Mouse (Mus musculus): ENCODE measurements around the gene D230025D16Rik. TPM values are rescaled to one million over a fixed set of nuclear protein-coding genes. Genes with fewer than 3 reads are reported as not detected.
"Not testable (repeated sequence)": the region's sequence is repeated elsewhere in the genome, so short reads cannot be mapped to it uniquely, and the experiment has no call there.

The D230025D16Rik gene
- polyA plus RNA-seq (2015; fragmentation: Nextera tagmentation; extraction: Ambion mirVana), result 23.8 and 25.2 TPM in 2 replicates

DNA sequence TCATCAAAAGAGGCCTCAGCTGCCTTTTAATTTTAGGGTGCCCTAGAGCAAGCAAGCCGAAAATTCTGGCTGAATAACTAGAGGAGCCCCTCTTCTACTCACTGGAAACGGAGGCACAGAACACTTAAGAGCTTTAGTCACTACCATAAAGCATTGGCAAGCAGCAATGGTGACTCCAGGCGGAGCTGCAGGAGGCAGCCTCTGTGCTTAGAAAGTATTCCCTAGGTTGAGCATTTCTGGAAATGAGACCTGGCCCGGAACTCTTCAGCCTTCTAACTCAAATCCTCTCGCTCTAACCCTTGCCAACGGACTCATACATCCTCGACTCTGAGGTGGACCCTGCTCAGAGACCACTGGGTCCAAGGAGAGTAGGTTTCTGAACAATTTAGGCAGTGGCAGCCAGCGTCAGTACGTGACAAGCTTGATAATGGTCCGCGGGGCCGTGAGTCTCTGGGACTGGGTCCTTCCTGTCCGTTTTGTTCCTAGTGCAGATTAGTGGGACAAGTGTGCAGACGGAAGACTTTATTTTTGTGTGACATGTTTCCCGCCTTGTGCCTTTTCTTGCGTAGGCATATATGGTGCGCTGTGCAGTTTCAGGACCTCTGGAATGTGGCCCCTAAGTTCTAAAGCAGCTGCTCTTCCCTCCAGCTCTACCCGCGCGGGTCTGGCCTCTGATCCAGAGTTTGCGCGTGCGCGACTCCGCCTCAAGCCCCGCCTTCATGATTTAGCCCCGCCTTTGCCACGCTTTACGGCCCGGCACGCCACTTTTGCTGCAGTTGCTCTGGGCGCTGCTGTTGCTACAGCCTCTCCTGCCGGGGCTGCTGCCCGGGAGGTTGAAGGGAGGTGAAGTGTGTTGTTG is at the start of gene D230025D16Rik:
D230025D16Rik (plus strand) TSS at position 733 of the 859 bp plus-strand sequence.
- H3K36me3 ChIP-seq, result no peaks in the 10 kb centered on the region
- H3K9ac ChIP-seq, result peak within 1 kb of the TSS; percentile 89
- WGBS, result 2% methylated on average over 34 of the region's 34 CpGs
- peak; percentile 96 for ATAC-seq (replicated peaks; ENCODE audit: low FRiP score)
- peak within 1 kb of the TSS; percentile 79 for H3K4me2 ChIP-seq
- peaks cover 16% of the 10 kb centered on the region for H3K4me1 ChIP-seq
- peak within 1 kb of the TSS; percentile 83 for H3K4me3 ChIP-seq (replicated peaks)
- no peaks in the 10 kb centered on the region for H3K9me3 ChIP-seq (replicated peaks)
- H3K27me3 ChIP-seq, result no peaks in the 10 kb centered on the region
- H3K27ac ChIP-seq, result peak within 1 kb of the TSS; percentile 90

DNA sequence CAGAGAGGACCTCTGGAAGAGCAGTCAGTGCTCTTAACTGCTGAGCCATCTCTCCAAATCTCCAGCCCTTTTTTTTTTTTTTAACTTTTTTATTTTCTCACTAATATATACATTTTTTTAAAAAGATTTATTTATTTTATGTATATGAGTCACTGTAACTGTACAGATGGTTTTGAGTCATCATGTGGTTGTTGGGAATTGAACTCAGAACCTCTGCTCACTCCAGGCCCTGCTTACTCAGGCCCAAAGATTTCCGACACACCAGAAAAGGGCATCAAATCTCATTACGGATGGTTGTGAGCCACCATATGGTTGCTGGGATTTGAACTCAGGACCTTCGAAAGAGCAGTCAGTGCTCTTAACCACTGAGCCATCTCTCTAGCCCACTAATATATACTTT is 49.7 kb upstream of the D230025D16Rik start:
- Histone ChIP-seq H3K4me1 (peaks cover 19% of the 10 kb centered on the region), H3K36me3 (peaks cover 36% of the 10 kb centered on the region)
- not testable (repeated sequence) for ATAC-seq (replicated peaks; ENCODE audit: low FRiP score); H3K9ac ChIP-seq; H3K4me3 ChIP-seq (replicated peaks); H3K9me3 ChIP-seq (replicated peaks); H3K4me2 ChIP-seq; H3K27me3 ChIP-seq; H3K27ac ChIP-seq
- WGBS, result 95% methylated on average over 3 of the region's 3 CpGs

DNA sequence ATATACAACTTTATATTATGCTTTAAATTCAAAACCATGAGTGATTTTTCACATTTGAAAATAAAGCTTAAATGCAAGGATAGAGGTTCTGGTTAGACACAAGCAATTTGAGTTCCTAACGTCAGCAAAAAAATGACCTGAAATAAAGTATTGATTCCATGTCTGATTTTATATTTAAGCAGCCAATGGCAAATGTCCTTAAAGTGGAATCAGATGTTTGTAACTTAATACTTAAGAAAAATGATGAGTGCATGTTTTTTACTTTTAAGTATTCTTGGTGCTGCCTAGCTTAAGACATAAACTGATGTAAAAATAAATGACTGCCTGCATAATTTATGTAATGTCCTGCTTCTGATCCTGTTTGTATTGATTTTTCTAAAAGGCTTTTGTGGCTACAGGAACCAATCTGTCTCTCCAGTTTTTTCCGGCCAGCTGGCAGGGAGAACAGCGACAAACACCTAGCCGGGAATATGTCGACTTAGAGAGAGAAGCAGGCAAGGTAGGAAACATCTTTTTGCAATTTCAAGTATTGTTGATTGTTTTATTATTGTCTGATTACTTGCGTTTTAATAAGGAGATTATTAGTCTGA is 46.6 kb upstream of the D230025D16Rik start:
- H3K27ac ChIP-seq, result no peak overlapping the region
- no peak overlapping the region for H3K4me2 ChIP-seq
- H3K9ac ChIP-seq, result no peak overlapping the region
- no peak overlapping the region for H3K4me3 ChIP-seq (replicated peaks)
- ATAC-seq (replicated peaks; ENCODE audit: low FRiP score), result no peak
- peaks cover 60% of the 10 kb centered on the region for H3K36me3 ChIP-seq
- no peaks in the 10 kb centered on the region for H3K27me3 ChIP-seq
- H3K4me1 ChIP-seq, result peaks cover 8% of the 10 kb centered on the region; the same call in 1 of the 2 replicates
- WGBS, result 84% methylated on average over 6 of the region's 6 CpGs
- H3K9me3 ChIP-seq (replicated peaks), result no peaks in the 10 kb centered on the region

DNA sequence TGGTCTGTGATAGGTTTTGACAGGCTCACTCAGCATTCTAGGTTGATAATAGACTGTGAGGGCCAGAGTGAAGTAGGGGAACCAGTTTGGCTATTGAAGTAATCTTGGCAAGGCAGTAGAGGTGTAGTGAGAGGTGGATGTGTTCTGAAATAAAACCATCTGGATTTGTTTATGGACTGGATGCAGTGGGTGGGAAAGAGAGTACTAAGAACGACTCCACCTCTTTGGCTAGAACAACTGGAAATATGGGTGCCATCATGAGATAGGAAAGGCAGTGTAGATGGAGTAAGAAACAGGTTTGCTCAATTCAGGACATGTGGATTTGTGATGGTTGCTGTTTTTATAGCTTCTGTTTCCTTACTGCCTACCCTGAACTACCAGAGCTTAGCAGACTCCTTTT is 42.7 kb upstream of the D230025D16Rik start:
- 72% methylated on average over 1 of the region's 1 CpGs for WGBS
- Histone ChIP-seq H3K9me3 (replicated peaks) (no peaks in the 10 kb centered on the region), H3K27me3 (no peaks in the 10 kb centered on the region), H3K4me1 (0 out of 2 replicates have a peak, but pooled peaks cover 2% of the 10 kb centered on the region), H3K36me3 (peaks cover 58% of the 10 kb centered on the region), H3K9ac (no peak overlapping the region), H3K4me2 (no peak overlapping the region), H3K27ac (no peak overlapping the region), H3K4me3 (replicated peaks) (no peak overlapping the region)
- no peak for ATAC-seq (replicated peaks; ENCODE audit: low FRiP score)

DNA sequence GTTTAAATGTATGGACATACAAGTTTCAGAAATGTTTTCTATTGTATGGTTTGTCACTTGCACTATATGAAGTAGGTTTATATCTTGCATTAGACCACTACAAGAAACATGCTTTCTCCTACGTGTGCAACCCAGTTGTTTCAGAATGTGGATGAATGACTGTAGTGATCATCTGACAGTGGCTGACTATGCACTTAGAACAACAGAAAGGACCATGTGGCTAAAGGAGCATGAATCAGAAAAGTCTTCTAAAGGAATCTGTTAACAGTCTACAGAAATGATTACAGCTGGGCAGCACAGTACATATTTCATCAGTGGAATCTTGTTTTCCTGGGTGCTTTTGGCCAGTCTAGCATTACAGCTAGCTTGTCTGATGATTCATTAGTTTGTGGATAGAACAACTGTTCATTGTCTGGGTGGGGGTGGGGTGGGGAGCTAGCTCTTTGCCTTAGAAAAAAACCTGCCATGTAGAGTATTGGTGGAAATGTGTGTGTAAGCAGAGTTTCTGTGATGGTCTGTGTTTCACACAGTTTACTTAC is 38.4 kb upstream of the D230025D16Rik start:
- Histone ChIP-seq H3K9ac (no peak overlapping the region), H3K27ac (no peak overlapping the region), H3K36me3 (peaks cover 42% of the 10 kb centered on the region), H3K4me2 (no peak overlapping the region), H3K4me1 (no peaks in the 10 kb centered on the region), H3K27me3 (no peaks in the 10 kb centered on the region), H3K9me3 (replicated peaks) (no peaks in the 10 kb centered on the region), H3K4me3 (replicated peaks) (no peak overlapping the region)
- ATAC-seq (replicated peaks; ENCODE audit: low FRiP score), result no peak
- 54% methylated on average over 1 of the region's 1 CpGs for WGBS

DNA sequence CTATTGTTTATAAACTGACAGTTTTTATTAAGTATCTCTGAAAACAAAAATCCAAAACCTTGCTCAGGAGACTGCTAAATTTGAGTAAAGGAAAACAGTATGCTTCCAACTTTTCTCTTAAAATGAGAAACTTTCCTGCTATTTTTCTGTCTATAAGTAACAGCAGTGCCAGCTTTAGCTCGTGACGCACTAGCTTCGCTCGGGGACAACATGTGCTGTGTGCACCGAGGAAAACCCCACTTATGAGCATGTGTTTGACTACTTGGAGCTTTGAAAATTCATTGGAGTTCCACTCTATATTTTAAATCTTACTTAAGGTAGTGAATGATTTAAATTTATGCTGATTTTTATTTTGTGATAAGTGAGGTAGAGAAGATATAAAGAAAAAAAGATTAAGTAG is 32.8 kb upstream of the D230025D16Rik start:
- Histone ChIP-seq H3K27ac (no peak overlapping the region), H3K9ac (no peak overlapping the region), H3K4me3 (replicated peaks) (no peak overlapping the region), H3K9me3 (replicated peaks) (no peaks in the 10 kb centered on the region), H3K27me3 (no peaks in the 10 kb centered on the region), H3K4me2 (no peak overlapping the region), H3K4me1 (no peaks in the 10 kb centered on the region), H3K36me3 (peaks cover 59% of the 10 kb centered on the region)
- 94% methylated on average over 5 of the region's 5 CpGs for WGBS
- no peak for ATAC-seq (replicated peaks; ENCODE audit: low FRiP score)

DNA sequence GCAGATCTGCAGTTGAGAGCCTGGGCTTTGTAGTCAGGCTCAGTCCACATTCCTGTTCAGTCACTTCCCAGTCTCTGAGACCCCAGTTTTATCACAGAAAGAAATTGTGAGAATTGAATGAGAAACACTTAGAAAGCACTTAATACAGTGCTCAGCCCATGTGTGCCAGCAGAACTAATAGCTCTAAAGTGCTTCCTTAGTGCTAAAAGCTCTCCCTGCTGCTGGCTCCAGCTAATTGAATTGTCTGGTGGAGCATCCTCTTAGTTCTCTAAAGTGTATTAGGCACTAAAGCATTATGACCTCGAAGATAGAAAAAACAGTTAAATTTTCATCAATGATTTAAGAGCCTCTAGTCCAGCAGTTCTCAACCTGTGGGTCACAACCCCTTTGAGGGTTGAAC is 19.2 kb upstream of the D230025D16Rik start:
- ATAC-seq (replicated peaks; ENCODE audit: low FRiP score), result no peak
- 75% methylated on average over 1 of the region's 1 CpGs for WGBS

DNA sequence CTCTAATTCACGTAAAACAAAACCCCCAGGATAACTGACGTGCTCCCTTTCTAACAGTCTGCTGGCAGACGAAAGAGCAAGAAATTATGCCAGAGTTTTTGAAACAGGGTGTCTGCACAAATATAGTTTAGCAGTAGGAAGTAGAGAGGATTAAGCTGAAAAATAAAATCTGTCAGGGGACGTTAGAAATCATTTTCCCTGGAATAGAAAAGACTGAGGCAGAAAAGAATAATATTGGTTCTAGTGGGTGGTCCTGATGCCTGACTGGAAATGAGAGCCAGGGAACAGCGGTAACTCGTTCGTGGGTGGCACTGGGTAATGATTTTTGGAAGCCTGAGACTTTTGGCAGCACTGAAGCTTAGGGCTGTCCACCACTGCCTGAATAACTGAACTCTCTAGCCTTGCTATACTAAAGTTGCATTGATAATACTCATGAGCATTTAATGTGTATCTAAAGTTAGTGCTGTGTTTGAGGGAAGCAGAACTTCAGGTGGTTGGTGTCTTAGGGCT is 18.1 kb upstream of the D230025D16Rik start:
- WGBS, result 59% methylated on average over 7 of the region's 7 CpGs
- Histone ChIP-seq H3K4me3 (replicated peaks) (no peak overlapping the region), H3K27ac (no peak overlapping the region), H3K9ac (no peak overlapping the region), H3K9me3 (replicated peaks) (no peaks in the 10 kb centered on the region), H3K4me1 (no peaks in the 10 kb centered on the region), H3K36me3 (peaks cover 51% of the 10 kb centered on the region), H3K4me2 (no peak overlapping the region), H3K27me3 (no peaks in the 10 kb centered on the region)
- ATAC-seq (replicated peaks; ENCODE audit: low FRiP score), result no peak

More for the DNA sequence above, 19.2 kb upstream of the D230025D16Rik start:
- Histone ChIP-seq H3K9me3 (replicated peaks) (no peaks in the 10 kb centered on the region), H3K4me1 (no peaks in the 10 kb centered on the region), H3K36me3 (peaks cover 52% of the 10 kb centered on the region), H3K27ac (no peak overlapping the region), H3K4me2 (no peak overlapping the region), H3K9ac (no peak overlapping the region), H3K4me3 (replicated peaks) (no peak overlapping the region), H3K27me3 (no peaks in the 10 kb centered on the region)

DNA sequence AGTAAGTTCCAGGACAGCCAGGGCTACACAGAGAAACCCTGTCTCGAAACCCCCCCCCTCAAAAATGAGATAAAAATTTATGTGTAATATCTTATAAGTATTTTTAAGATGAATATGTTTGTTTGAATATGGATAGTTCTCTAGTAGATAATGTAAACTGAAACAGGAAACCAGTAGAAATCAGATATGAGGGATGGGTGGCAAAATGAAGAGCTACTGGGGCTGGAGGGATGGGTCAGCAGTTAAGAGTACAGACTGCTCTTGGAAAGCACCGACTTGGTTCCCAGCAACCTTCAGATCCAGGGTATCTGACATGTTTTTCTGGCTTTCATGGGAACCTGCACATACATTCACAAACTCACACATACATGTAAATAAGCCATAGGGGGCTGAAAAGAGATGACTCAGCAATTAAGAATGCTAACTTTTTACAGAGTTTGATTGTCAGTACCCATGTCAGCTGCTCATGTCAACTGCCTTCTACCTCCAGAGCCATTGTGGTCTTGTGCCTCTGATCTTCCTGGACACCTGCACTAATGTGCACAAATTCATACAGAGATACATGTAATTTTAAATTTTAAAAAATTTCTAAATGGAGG is 17.2 kb upstream of the D230025D16Rik start:
- no peak overlapping the region for H3K4me2 ChIP-seq
- H3K27me3 ChIP-seq, result no peaks in the 10 kb centered on the region
- no peaks in the 10 kb centered on the region for H3K9me3 ChIP-seq (replicated peaks)
- 95% methylated on average over 2 of the region's 2 CpGs for whole genome bisulfite sequencing
- H3K4me3 ChIP-seq (replicated peaks), result no peak overlapping the region
- peaks cover 47% of the 10 kb centered on the region for H3K36me3 ChIP-seq
- no peak overlapping the region for H3K27ac ChIP-seq
- no peaks in the 10 kb centered on the region for H3K4me1 ChIP-seq
- no peak for ATAC-seq (replicated peaks; ENCODE audit: low FRiP score)
- H3K9ac ChIP-seq, result no peak overlapping the region

DNA sequence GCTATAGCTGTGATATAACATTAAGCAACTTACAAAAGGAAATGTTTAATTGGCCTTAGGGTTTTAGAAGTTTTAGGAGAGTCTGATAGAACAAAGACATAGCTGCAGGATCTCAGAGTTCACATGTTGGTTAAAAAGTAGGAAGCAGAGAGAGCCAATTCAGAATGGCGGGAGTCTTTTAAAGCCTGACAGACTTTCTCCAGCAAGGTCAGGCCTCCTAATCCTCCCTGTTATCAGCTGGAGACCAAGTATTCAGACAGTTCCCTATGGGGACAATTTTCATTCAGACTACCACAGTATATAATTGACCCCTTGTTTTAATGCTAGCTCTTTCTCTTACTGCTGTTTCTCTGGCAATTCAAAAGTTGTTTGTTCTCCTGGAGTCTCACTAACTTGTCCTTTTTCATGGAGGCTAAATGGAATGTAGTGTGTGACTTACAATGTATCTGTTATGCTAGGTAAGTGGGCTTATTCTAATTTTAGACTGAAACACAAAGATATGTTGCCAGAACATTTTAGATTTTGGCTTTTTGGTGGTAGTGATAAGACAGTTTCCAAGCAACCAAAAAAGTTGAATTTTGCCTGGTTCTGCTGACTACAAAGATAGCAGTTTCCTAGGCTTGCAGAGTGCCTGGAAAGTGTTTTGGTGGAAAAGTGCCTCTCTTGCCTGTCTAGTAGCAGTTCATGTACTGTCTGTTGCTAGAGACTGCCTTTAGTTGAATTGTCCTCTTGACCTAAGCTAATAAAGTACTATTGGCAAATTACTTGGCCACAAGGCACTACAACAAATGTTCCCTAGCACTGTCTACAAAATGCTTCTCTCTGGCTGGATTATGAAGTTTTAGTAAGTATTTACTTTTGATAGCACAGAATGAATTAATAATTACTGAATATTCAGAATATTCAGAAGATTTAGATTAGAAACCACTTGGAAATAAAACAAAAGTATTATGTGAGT is 15.5 kb upstream of the D230025D16Rik start:
- no peak for ATAC-seq (replicated peaks; ENCODE audit: low FRiP score)
- no peaks in the 10 kb centered on the region for H3K27me3 ChIP-seq
- H3K4me2 ChIP-seq, result no peak overlapping the region
- H3K9me3 ChIP-seq (replicated peaks), result no peaks in the 10 kb centered on the region
- no peak overlapping the region for H3K9ac ChIP-seq
- WGBS, result 95% methylated on average over 1 of the region's 1 CpGs
- H3K36me3 ChIP-seq, result peaks cover 45% of the 10 kb centered on the region
- no peaks in the 10 kb centered on the region for H3K4me1 ChIP-seq
- H3K27ac ChIP-seq, result no peak overlapping the region
- no peak overlapping the region for H3K4me3 ChIP-seq (replicated peaks)

DNA sequence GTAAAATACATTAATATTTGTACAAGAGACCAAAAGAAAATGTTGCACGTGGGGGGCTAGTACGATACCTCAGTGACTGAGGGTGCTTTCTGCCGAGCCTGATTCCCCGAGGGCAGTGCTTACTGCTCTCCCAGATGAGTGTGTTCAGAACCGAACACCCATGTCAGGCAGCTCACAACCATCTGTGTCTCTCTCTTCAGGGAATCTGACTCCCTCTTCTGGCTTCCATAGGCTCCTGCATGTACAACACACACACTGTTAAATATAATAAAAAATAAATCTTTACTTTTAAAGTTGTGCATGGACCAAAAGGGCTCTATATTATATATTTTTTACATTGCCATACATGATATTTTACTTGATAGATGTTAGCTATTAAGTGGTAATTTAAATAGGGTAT is 10.8 kb upstream of the D230025D16Rik start:
- Histone ChIP-seq H3K9ac (no peak overlapping the region), H3K27me3 (no peaks in the 10 kb centered on the region), H3K9me3 (replicated peaks) (no peaks in the 10 kb centered on the region), H3K36me3 (peaks cover 54% of the 10 kb centered on the region), H3K27ac (no peak overlapping the region), H3K4me1 (no peaks in the 10 kb centered on the region), H3K4me3 (replicated peaks) (no peak overlapping the region), H3K4me2 (no peak overlapping the region)
- no peak for ATAC-seq (replicated peaks; ENCODE audit: low FRiP score)
- WGBS, result 87% methylated on average over 5 of the region's 5 CpGs
